Mouse (Mus musculus) mouse trophoblast stem cell (cell line): ENCODE data around the gene Olfr615.
"Not testable (repeated sequence)": the region's sequence is repeated elsewhere in the genome, so short reads cannot be mapped to it uniquely, and the experiment has no call there.

Experiments used
- in situ Hi-C, 2 experiments: fragments of 300-500 bp; cut with MseI, MboI; formaldehyde crosslinking; loops; 2 replicates in 1 of 2; 3 replicates in 1 of 2; pipeline ENCODE4 v1.15.1; 2025

The Olfr615 gene

GRCm38 (mm10) chr7:103555779-103556178 is at the start of gene Olfr615:
Gene Olfr615, plus strand, starts transcription at chr7:103556079.
- in situ Hi-C loops: no loop called here

GRCm38 (mm10) chr7:103512022-103512421 is 43.9 kb upstream of the Olfr615 start, which contains the start of gene Olfr610:
Gene Olfr610, minus strand, starts transcription at chr7:103512122.
- in situ Hi-C loops: no loop called here

GRCm38 (mm10) chr7:103520746-103521145 is 35.1 kb upstream of the Olfr615 start, which contains the start of gene Olfr611:
Gene Olfr611, minus strand, starts transcription at chr7:103520846.
- in situ Hi-C loops: not testable (repeated sequence)

- in situ Hi-C loops: not testable (repeated sequence)
Measured at GRCm38 (mm10) chr7:103542617-103543016, 13.3 kb upstream of the Olfr615 start, which contains the start of gene Olfr612. Gene Olfr612, minus strand, starts transcription at chr7:103542717.

GRCm38 (mm10) chr7:103547774-103548173 is 8.1 kb upstream of the Olfr615 start, which contains the start of gene Olfr613:
Gene Olfr613, plus strand, starts transcription at chr7:103548074.
- in situ Hi-C loops: no loop called here

- in situ Hi-C loops: no loop called here
Measured at GRCm38 (mm10) chr7:103569043-103569442, 13.2 kb downstream of the Olfr615 start, which contains the start of gene Olfr616. Gene Olfr616, minus strand, starts transcription at chr7:103569143.

- in situ Hi-C loops: no loop called here
Measured at GRCm38 (mm10) chr7:103572761-103573160, 16.9 kb downstream of the Olfr615 start, which contains the start of gene Olfr617. Gene Olfr617, plus strand, starts transcription at chr7:103573061.

- in situ Hi-C loops: no loop called here
Measured at GRCm38 (mm10) chr7:103589803-103590202, 33.9 kb downstream of the Olfr615 start, which contains the start of gene Olfr618. Gene Olfr618, plus strand, starts transcription at chr7:103590103.

GRCm38 (mm10) chr7:103600275-103600674 is 44.4 kb downstream of the Olfr615 start, which contains the start of gene Olfr619:
Gene Olfr619, plus strand, starts transcription at chr7:103600575.
- in situ Hi-C loops: no loop called here

- in situ Hi-C loops: no loop called here
Measured at GRCm38 (mm10) chr7:103607425-103607824, 51.5 kb downstream of the Olfr615 start.

- in situ Hi-C loops: no loop called here
Measured at GRCm38 (mm10) chr7:103612434-103612833, 56.6 kb downstream of the Olfr615 start, which contains the start of gene Olfr620. Gene Olfr620, minus strand, starts transcription at chr7:103612534.
